Mouse (Mus musculus): ENCODE results near the gene Med16.

GRCm38 (mm10) chr10:79896306-79896705, 12.4 kb downstream of the Med16 start:
- TF ChIP-seq CTCF (IDR thresholded peaks at IDR 0.05; ENCODE audit: borderline replicate concordance, insufficient read depth, low read length) (no peak), POLR2A (IDR thresholded peaks at IDR 0.05; ENCODE audit: low read depth, low read length) (no peak)
